Mouse (Mus musculus): ENCODE results near the gene Dnajc4.

DNA sequence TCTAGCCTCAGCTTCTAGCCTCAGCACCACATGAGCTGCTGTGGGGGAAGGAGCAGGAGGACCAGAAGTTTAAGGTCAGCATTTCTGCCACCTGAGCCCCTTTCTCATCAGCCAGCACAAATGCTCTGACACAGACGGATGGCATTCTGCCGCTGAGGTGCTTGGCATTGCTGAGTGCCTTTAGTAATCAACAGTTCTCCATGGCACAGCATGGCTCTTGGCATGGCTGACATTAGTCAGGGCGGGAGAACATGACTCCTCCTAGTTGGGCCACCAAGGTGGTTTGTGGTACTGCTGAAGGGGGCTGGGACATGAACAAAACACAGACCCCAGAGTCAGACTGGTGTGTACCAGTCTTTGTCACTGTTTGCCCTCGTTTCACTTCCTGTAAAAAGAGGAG is 44.2 kb downstream of the Dnajc4 start:
- TF ChIP-seq GATA1 (IDR thresholded peaks at IDR 0.05; ENCODE audit: borderline replicate concordance, low read length): no peak
- TF ChIP-seq FLI1 (IDR thresholded peaks at IDR 0.05; ENCODE audit: low read length): no peak

All from megakaryocyte, embryonic 14.5 days (primary cell).